Mouse (Mus musculus): ENCODE data around the gene Inpp5a.

DNA sequence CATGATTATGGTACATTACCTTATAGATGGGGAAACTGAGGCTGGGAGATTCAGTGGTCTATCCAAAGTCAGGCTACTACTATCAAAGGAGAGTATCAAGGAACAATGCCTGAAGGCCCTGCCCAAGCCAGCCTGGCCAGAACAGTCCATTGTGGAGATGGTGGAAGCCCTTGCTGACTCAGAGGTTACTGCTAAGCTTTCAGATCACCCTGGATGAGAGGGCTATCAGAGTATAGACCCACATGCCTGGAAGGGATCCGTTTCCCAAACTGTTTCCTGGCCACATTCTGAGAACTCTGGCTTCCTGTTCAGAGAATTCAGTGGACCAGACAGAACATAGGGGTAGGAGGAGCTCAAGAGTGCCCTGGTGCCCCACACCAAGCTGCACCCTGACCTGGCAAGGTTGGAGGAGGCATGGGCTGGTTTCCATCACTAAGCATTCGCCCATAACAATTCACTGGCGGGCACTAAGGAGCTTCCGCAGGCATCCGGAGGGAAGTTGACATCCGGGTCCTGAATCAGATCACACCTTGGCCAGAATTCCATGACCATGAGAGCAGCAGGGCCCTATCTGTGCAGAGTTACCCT lies 19.3 kb upstream of the Inpp5a start:
- TF ChIP-seq CHD2 (IDR thresholded peaks at IDR 0.05; ENCODE audit: low read depth, low read length) (no peak), HCFC1 (IDR thresholded peaks at IDR 0.05; ENCODE audit: borderline replicate concordance, insufficient read depth, low read length) (no peak)

All from ES-E14 (cell line).